Mouse (Mus musculus) ES-E14 (cell line): ENCODE data around the gene Tbpl1. TPM values are rescaled to one million over a fixed set of nuclear protein-coding genes. Genes with fewer than 3 reads are reported as not detected.

Experiments used
- DNase-seq: peaks from one replicate; pipeline ENCODE4 v3.0.0-alpha.2; 2013; ENCODE audit warnings: low read depth, low spot score
- H3K27ac ChIP-seq: 2 replicates; pipeline ENCODE4 v1.5.1; 2012; ENCODE audit warnings: low read depth, mild to moderate bottlenecking, low read length, moderate library complexity, mixed read lengths; ENCODE audit not compliant: poor library complexity, insufficient read depth, severe bottlenecking
- H3K36me3 ChIP-seq: 2 replicates; pipeline ENCODE4 v1.6.1; 2012; ENCODE audit warnings: mild to moderate bottlenecking, low read length, moderate library complexity, mixed read lengths; ENCODE audit not compliant: control insufficient read depth, poor library complexity, insufficient read depth, severe bottlenecking
- H3K4me1 ChIP-seq, 2 experiments: fragments of 150-350 bp in 1 of 2; sonication (generic) in 1 of 2; 2 replicates each; pipeline ENCODE4 v1.6.1; 2012; ENCODE audit warnings: low read length in 2 of 2, mild to moderate bottlenecking in 1 of 2, mixed read lengths in 1 of 2; ENCODE audit not compliant: control insufficient read depth in 2 of 2, insufficient read depth in 2 of 2, poor library complexity in 1 of 2
- H3K4me3 ChIP-seq, 2 experiments: fragments of 150-350 bp in 1 of 2; sonication (generic) in 1 of 2; 2 replicates each; pipeline ENCODE4 v1.5.1; 2012; ENCODE audit warnings: low read length in 2 of 2, low read depth in 1 of 2, mild to moderate bottlenecking in 1 of 2, mixed read lengths in 1 of 2; ENCODE audit not compliant: insufficient read depth in 1 of 2, poor library complexity in 1 of 2, severe bottlenecking in 1 of 2
- H3K9ac ChIP-seq: 2 replicates; pipeline ENCODE4 v1.6.1; 2012; ENCODE audit warnings: low read depth, mild to moderate bottlenecking, low read length, mixed read lengths; ENCODE audit not compliant: poor library complexity, insufficient read depth, severe bottlenecking
- H3K9me3 ChIP-seq: fragments of 150-350 bp; sonication (generic); 2 replicates; pipeline ENCODE4 v1.6.1; 2012; ENCODE audit warnings: low read depth, mild to moderate bottlenecking, low read length; ENCODE audit not compliant: control insufficient read depth, insufficient read depth
- CHD2 ChIP-seq: IDR thresholded peaks from 2 replicates; pipeline ENCODE4 v1.6.1; 2014; ENCODE audit warnings: mild to moderate bottlenecking, low read depth, low read length, inconsistent platforms
- HCFC1 ChIP-seq: IDR thresholded peaks from 2 replicates; pipeline ENCODE4 v1.6.1; 2012; ENCODE audit warnings: low read length, inconsistent platforms, borderline replicate concordance; ENCODE audit not compliant: insufficient read depth
- MAFK ChIP-seq: IDR thresholded peaks from 2 replicates; pipeline ENCODE4 v1.6.1; 2014; ENCODE audit warnings: mild to moderate bottlenecking, low read depth, low read length, inconsistent platforms; ENCODE audit not compliant: insufficient read depth
- ZC3H11A ChIP-seq: IDR thresholded peaks from 2 replicates; pipeline ENCODE4 v1.6.1; 2012; ENCODE audit warnings: low read depth, mild to moderate bottlenecking, inconsistent platforms, low read length, borderline replicate concordance
- ZNF384 ChIP-seq: IDR thresholded peaks from 2 replicates; pipeline ENCODE4 v1.6.1; 2012; ENCODE audit warnings: low read depth, low read length, inconsistent platforms
- in situ Hi-C, 2 experiments: fragments of 600-800 bp; cut with MboI; formaldehyde crosslinking; loops; one replicate each; pipeline ENCODE4 v1.15.1; 2025; ENCODE audit warnings: low sequenced_read_pairs in 2 of 2, inconsistent platforms in 1 of 2; ENCODE audit not compliant: unreplicated experiment in 2 of 2
- total RNA-seq: library from RNA; depleted of rRNA; stranded (reverse); fragments of 300-350 nt; gene quantifications from 2 replicates; pipeline ENCODE4 v1.2.3, GENCODE M21; 2012

Tbpl1 gene
- total RNA-seq, 1 experiment, result 26.8 TPM

DNA sequence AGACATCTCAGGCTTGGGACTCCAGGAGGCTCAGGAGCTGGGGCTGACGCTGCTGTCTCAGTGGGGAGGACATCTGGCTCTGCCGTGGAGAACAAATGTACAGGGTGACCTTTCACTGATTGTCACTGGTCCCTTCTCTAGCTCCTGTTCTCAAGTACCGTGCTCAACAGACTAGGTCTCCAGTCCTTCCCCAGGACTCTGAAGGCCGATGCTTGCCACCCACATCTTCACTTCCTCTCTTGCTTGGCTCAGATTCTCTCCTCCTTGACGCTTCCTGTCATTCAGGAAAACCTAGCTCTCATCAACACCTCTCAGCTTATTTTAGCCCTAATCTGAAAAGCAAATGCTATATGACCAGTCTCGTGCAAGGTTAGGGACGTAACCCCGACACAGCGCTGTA, 31.0 kb downstream of the Tbpl1 start:
- H3K4me1 ChIP-seq, result peaks cover 2 to 18% of the 10 kb centered on the region in 2 experiments; a peak in 2 of 4 replicates
- in situ Hi-C loops, result no loop called here
- no peak overlapping the region for H3K9ac ChIP-seq
- TF ChIP-seq HCFC1 (no peak), ZC3H11A (no peak), ZNF384 (no peak), CHD2 (no peak), MAFK (no peak)
- H3K27ac ChIP-seq, result no peak overlapping the region
- DNase-seq, result no peak
- peaks cover 1% of the 10 kb centered on the region; the same call in 1 of the 2 replicates for H3K36me3 ChIP-seq
- no peaks in the 10 kb centered on the region for H3K9me3 ChIP-seq
- H3K4me3 ChIP-seq, result no peak overlapping the region

- no peak for DNase-seq
- no peak overlapping the region for H3K9ac ChIP-seq
- no peaks in the 10 kb centered on the region for H3K9me3 ChIP-seq
- no peaks in the 10 kb centered on the region; the same call in 1 of the 2 replicates for H3K36me3 ChIP-seq
- H3K4me3 ChIP-seq, result no peak overlapping the region
- TF ChIP-seq CHD2, result no peak
- no peak for TF ChIP-seq HCFC1
- TF ChIP-seq ZNF384, result no peak
- TF ChIP-seq ZC3H11A, result no peak
- no peak for TF ChIP-seq MAFK
- H3K27ac ChIP-seq, result no peak overlapping the region
- in situ Hi-C loops, result no loop called here
- peaks cover 2 to 18% of the 10 kb centered on the region in 2 experiments; a peak in 2 of 4 replicates for H3K4me1 ChIP-seq
Measured at GRCm38 (mm10) chr10:22699487-22700335, 32.0 kb downstream of the Tbpl1 start.

GRCm38 (mm10) chr10:22698158-22698953, 33.4 kb downstream of the Tbpl1 start:
- TF ChIP-seq HCFC1 (no peak), MAFK (peak; percentile 76), CHD2 (peak; percentile 28; the same call in 1 of the 2 replicates)
- DNase-seq, result no peak
- Histone ChIP-seq H3K27ac (peak overlapping the region; percentile 74; the same call in 1 of the 2 replicates), H3K4me1 (peaks cover 2 to 18% of the 10 kb centered on the region in 2 experiments; a peak in 2 of 4 replicates), H3K9me3 (no peaks in the 10 kb centered on the region), H3K36me3 (no peaks in the 10 kb centered on the region; the same call in 1 of the 2 replicates), H3K4me3 (no peak overlapping the region), H3K9ac (no peak overlapping the region)
- in situ Hi-C loops, result no loop called here

- no peak for DNase-seq
- no peaks in the 10 kb centered on the region for H3K9me3 ChIP-seq
- H3K36me3 ChIP-seq, result no peaks in the 10 kb centered on the region
- in situ Hi-C loops, result no loop called here
- H3K4me3 ChIP-seq, result no peak overlapping the region
- TF ChIP-seq CHD2, result no peak
- TF ChIP-seq HCFC1, result no peak
- no peak for TF ChIP-seq ZC3H11A
- no peak for TF ChIP-seq ZNF384
- H3K4me1 ChIP-seq, result peaks cover 2 to 18% of the 10 kb centered on the region in 2 experiments; a peak in 2 of 4 replicates
- no peak overlapping the region for H3K9ac ChIP-seq
- H3K27ac ChIP-seq, result no peak overlapping the region
Measured at GRCm38 (mm10) chr10:22696864-22697263, 34.9 kb downstream of the Tbpl1 start.
